Mouse (Mus musculus) CH12.LX (cell line): ENCODE data around the gene Fshr. TPM values are rescaled to one million over a fixed set of nuclear protein-coding genes. Genes with fewer than 3 reads are reported as not detected.

Experiments
- DNase-seq: peaks from one replicate; pipeline ENCODE4 v3.0.0-alpha.2; 2013; ENCODE audit errors: extremely low read depth
- H3K27ac ChIP-seq: 2 replicates; pipeline ENCODE4 v1.5.1; 2012; ENCODE audit warnings: low read depth, mild to moderate bottlenecking, control low read depth, moderate library complexity; ENCODE audit not compliant: insufficient read depth
- H3K27me3 ChIP-seq: replicated peaks from 2 replicates; pipeline ENCODE3; 2012; ENCODE audit warnings: inconsistent platforms
- H3K36me3 ChIP-seq, 2 experiments: replicated peaks in 1 of 2; 2 replicates each; pipeline versions ENCODE3 to v1.6.1; 2012; ENCODE audit warnings: inconsistent platforms in 1 of 2, low read length in 1 of 2, mild to moderate bottlenecking in 1 of 2, mixed read lengths in 1 of 2, moderate library complexity in 1 of 2; ENCODE audit not compliant: control insufficient read depth in 1 of 2, insufficient read depth in 1 of 2
- H3K4me1 ChIP-seq, 2 experiments: 2 replicates each; pipeline ENCODE4 v1.6.1; 2012; ENCODE audit warnings: inconsistent platforms in 1 of 2, moderate library complexity in 1 of 2; ENCODE audit not compliant: insufficient read depth in 2 of 2, control insufficient read depth in 1 of 2
- H3K4me2 ChIP-seq: 2 replicates; pipeline ENCODE4 v1.6.1; 2012; ENCODE audit warnings: low read depth, mild to moderate bottlenecking, control low read depth; ENCODE audit not compliant: poor library complexity, insufficient read depth, severe bottlenecking
- H3K4me3 ChIP-seq, 3 experiments: fragments of 150-350 bp in 1 of 3; sonication (generic) in 1 of 3; replicated peaks in 1 of 3; 2 replicates each; pipeline versions ENCODE3 to v1.5.1; 2011 to 2012; ENCODE audit warnings: low read depth in 2 of 3, low read length in 2 of 3, mild to moderate bottlenecking in 2 of 3, moderate library complexity in 2 of 3, control low read depth in 1 of 3, improper control_type of control experiment in 1 of 3, inconsistent platforms in 1 of 3, mixed read lengths in 1 of 3; ENCODE audit not compliant: poor library complexity in 1 of 3
- H3K79me2 ChIP-seq: replicated peaks from 2 replicates; pipeline ENCODE4 v1.6.1; 2012; ENCODE audit warnings: mild to moderate bottlenecking, moderate library complexity; ENCODE audit not compliant: control insufficient read depth, poor library complexity, insufficient read depth, severe bottlenecking; ENCODE audit errors: extremely low read depth
- H3K9ac ChIP-seq: 2 replicates; pipeline ENCODE4 v1.6.1; 2012; ENCODE audit warnings: low read depth, mild to moderate bottlenecking, control low read depth, moderate library complexity; ENCODE audit not compliant: insufficient read depth
- H3K9me3 ChIP-seq: replicated peaks from 2 replicates; pipeline ENCODE3; 2012; ENCODE audit warnings: low read length, inconsistent platforms, mixed read lengths
- CHD1 ChIP-seq: IDR thresholded peaks from 2 replicates; pipeline ENCODE4 v1.6.1; 2012; ENCODE audit warnings: low read depth, low read length, improper control_type of control experiment, inconsistent platforms
- CTCF ChIP-seq, 2 experiments: IDR thresholded peaks in 1 of 2; conservative IDR thresholded peaks in 1 of 2; 2 replicates each; pipeline ENCODE4 v1.5.1; 2011 to 2012; ENCODE audit warnings: low read depth in 2 of 2, low read length in 2 of 2, improper control_type of control experiment in 1 of 2, inconsistent platforms in 1 of 2, mild to moderate bottlenecking in 1 of 2, moderate library complexity in 1 of 2
- E2F4 ChIP-seq: IDR thresholded peaks from 2 replicates; pipeline ENCODE4 v1.6.1; 2011; ENCODE audit warnings: low read depth, low read length, improper control_type of control experiment; ENCODE audit not compliant: insufficient replicate concordance
- ELF1 ChIP-seq: IDR thresholded peaks from 2 replicates; pipeline ENCODE4 v1.6.1; 2014; ENCODE audit warnings: low read depth, mild to moderate bottlenecking, inconsistent platforms, low read length, improper control_type of control experiment
- EP300 ChIP-seq: IDR thresholded peaks from 2 replicates; pipeline ENCODE4 v1.6.1; 2011; ENCODE audit warnings: low read length, improper control_type of control experiment
- ETS1 ChIP-seq: conservative IDR thresholded peaks from 2 replicates; pipeline ENCODE4 v1.6.1; 2012; ENCODE audit warnings: low read depth, mild to moderate bottlenecking, inconsistent platforms, low read length, improper control_type of control experiment, moderate library complexity
- HCFC1 ChIP-seq: IDR thresholded peaks from 2 replicates; pipeline ENCODE4 v1.6.1; 2012; ENCODE audit warnings: low read depth, mild to moderate bottlenecking, inconsistent platforms, low read length, improper control_type of control experiment
- IRF4 ChIP-seq: IDR thresholded peaks from 2 replicates; pipeline ENCODE4 v1.6.1; 2014; ENCODE audit warnings: low read depth, mild to moderate bottlenecking, inconsistent platforms, low read length, improper control_type of control experiment
- KAT2A ChIP-seq: IDR thresholded peaks from 2 replicates; pipeline ENCODE4 v1.6.1; 2012; ENCODE audit warnings: low read length, improper control_type of control experiment, inconsistent platforms; ENCODE audit not compliant: insufficient replicate concordance
- MAFK ChIP-seq: IDR thresholded peaks from 2 replicates; pipeline ENCODE4 v1.6.1; 2011; ENCODE audit warnings: low read length, improper control_type of control experiment; ENCODE audit not compliant: insufficient replicate concordance
- MEF2A ChIP-seq: IDR thresholded peaks from 2 replicates; pipeline ENCODE4 v1.6.1; 2014; ENCODE audit warnings: low read depth, mild to moderate bottlenecking, inconsistent platforms, low read length, improper control_type of control experiment, borderline replicate concordance
- MYC ChIP-seq: IDR thresholded peaks from 2 replicates; pipeline ENCODE4 v1.6.1; 2011; ENCODE audit warnings: low read depth, mild to moderate bottlenecking, improper control_type of control experiment, low read length
- NRF1 ChIP-seq: IDR thresholded peaks from 2 replicates; pipeline ENCODE4 v1.6.1; 2014; ENCODE audit warnings: low read depth, mild to moderate bottlenecking, inconsistent platforms, low read length, improper control_type of control experiment, moderate library complexity
- POLR2AphosphoS2 ChIP-seq: IDR thresholded peaks from 2 replicates; pipeline ENCODE4 v1.6.1; 2011; ENCODE audit warnings: low read depth, low read length, improper control_type of control experiment
- SIN3A ChIP-seq: IDR thresholded peaks from 2 replicates; pipeline ENCODE4 v1.6.1; 2012; ENCODE audit warnings: low read length, improper control_type of control experiment, inconsistent platforms
- SMC3 ChIP-seq: IDR thresholded peaks from 2 replicates; pipeline ENCODE4 v1.6.1; 2011; ENCODE audit warnings: low read depth, low read length, improper control_type of control experiment
- USF2 ChIP-seq: conservative IDR thresholded peaks from 2 replicates; pipeline ENCODE4 v1.6.1; 2011; ENCODE audit warnings: low read depth, low read length, improper control_type of control experiment
- ZC3H11A ChIP-seq: IDR thresholded peaks from 2 replicates; pipeline ENCODE4 v1.6.1; 2012; ENCODE audit warnings: low read depth, mild to moderate bottlenecking, inconsistent platforms, low read length, improper control_type of control experiment
- dilution Hi-C: fragments of 300-500 bp; cut with MboI; formaldehyde crosslinking; loops from 2 replicates; pipeline ENCODE4 v1.14.3; 2020; ENCODE audit warnings: low sequenced_read_pairs; ENCODE audit not compliant: extremely low pct_unique_long_range_greater_than_20kb, extremely low pct_ligation_motif_present
- in situ Hi-C: fragments of 300-500 bp; cut with MboI; formaldehyde crosslinking; loops from 3 replicates; pipeline ENCODE4 v1.14.3; 2019; ENCODE audit warnings: low sequenced_read_pairs, low pct_ligation_motif_present, low pct_unique_long_range_greater_than_20kb, mixed read lengths
- polyA plus RNA-seq: library from polyadenylated mRNA; unstranded; fragments of >175 nt; gene quantifications from 2 replicates; pipeline ENCODE4 v1.2.1, GENCODE M21; 2012; ENCODE audit warnings: low read depth; ENCODE audit not compliant: insufficient read length
- total RNA-seq, 2 experiments: library from RNA; depleted of rRNA; stranded (reverse); fragments of 300-350 nt in 1 of 2; fragments of >200 nt in 1 of 2; gene quantifications; 2 replicates each; pipeline ENCODE4 v1.2.3; 2012 to 2014

The Fshr gene
- total and polyA plus RNA-seq, 3 experiments = not detected

- Histone ChIP-seq H3K36me3 (no peaks in the 10 kb centered on the region), H3K9ac (no peak overlapping the region), H3K79me2 (no peaks in the 10 kb centered on the region), H3K4me3 (no peak overlapping the region), H3K27ac (no peak overlapping the region), H3K9me3 (no peaks in the 10 kb centered on the region), H3K27me3 (no peaks in the 10 kb centered on the region), H3K4me2 (no peak overlapping the region), H3K4me1 (no peaks in the 10 kb centered on the region)
- dilution Hi-C loops = no loop called here
- in situ Hi-C loops = no loop called here
- TF ChIP-seq MAFK = no peak
- TF ChIP-seq CTCF (conservative IDR thresholded peaks at IDR 0.05 in 1 of 2, IDR thresholded peaks at IDR 0.05 in 1 of 2; ENCODE audit: low read depth in 2 of 2, low read length in 2 of 2) = no peak
- TF ChIP-seq E2F4 = no peak
- no peak for TF ChIP-seq HCFC1
- TF ChIP-seq IRF4 = no peak
- TF ChIP-seq CHD1 = no peak
- TF ChIP-seq POLR2AphosphoS2 = no peak
- TF ChIP-seq USF2 = no peak
- no peak for TF ChIP-seq ELF1
- TF ChIP-seq ETS1 = no peak
- no peak for TF ChIP-seq KAT2A
- no peak for TF ChIP-seq SIN3A
- TF ChIP-seq ZC3H11A = no peak
- TF ChIP-seq MYC = no peak
- TF ChIP-seq SMC3 = no peak
- no peak for DNase-seq
Measured at GRCm38 (mm10) chr17:88998243-88998642, 202.2 kb downstream of the Fshr start.

- no peak overlapping the region for H3K9ac ChIP-seq
- no peaks in the 10 kb centered on the region for H3K9me3 ChIP-seq
- peaks cover 0 to 12% of the 10 kb centered on the region in 2 experiments; a peak in 2 of 4 replicates for H3K4me1 ChIP-seq
- in situ Hi-C loops = no loop called here
- no peaks in the 10 kb centered on the region for H3K27me3 ChIP-seq
- TF ChIP-seq EP300 = peak; percentile 71
- TF ChIP-seq MEF2A = 0 out of 2 replicates have a peak, but pooled peaks have one; percentile 47
- peak; percentile 55; the same call in 1 of the 2 replicates for TF ChIP-seq IRF4
- TF ChIP-seq NRF1 = no peak
- no peak overlapping the region for H3K4me2 ChIP-seq
- DNase-seq = peak; percentile 78
- no peaks in the 10 kb centered on the region for H3K36me3 ChIP-seq
- no peak overlapping the region for H3K4me3 ChIP-seq
- dilution Hi-C loops = no loop called here
- no peak overlapping the region for H3K27ac ChIP-seq
- no peaks in the 10 kb centered on the region for H3K79me2 ChIP-seq
Measured at GRCm38 (mm10) chr17:88991238-88991637, 209.2 kb downstream of the Fshr start.
